ENCODE assay signal across 10 mouse cellular contexts in the genomic region with DNA sequence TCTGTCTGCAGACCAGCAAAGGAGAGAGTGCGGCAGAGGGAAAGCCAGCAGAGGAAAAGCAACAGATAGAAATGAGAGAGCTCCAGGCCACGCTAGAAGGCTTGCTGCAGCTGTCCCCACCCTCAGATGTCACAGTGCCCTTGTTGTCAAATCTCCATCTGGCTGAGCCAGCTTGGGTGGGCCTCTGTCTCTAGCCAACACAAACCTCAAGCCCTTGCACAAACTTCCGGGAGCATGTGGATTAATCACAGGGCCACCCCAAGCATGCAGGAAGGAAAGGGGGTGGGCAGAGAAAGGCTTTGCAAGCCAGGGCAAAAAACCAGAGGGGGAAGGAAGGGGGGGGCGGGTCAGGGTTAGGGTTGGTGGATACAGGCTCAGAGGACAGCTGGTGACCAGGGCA. TPM values are rescaled to one million over a fixed set of nuclear protein-coding genes. Genes with fewer than 3 reads are reported as not detected.
DNase-seq lines count a peak whose midpoint lies in the region; ATAC-seq and TF ChIP-seq lines count a peak whose summit lies in the region.
"Had no signal": no experiment of that assay in that cellular context is flagged by ENCODE, and none has a peak within 500 bp of the region (broad histone marks: within the 10 kb centered on the region; RNA-seq: fewer than 3 reads in every experiment).

No protein-coding gene starts in this region.

- no peak for TF ChIP-seq POLR2A in bone marrow macrophage, adult 2 months (IDR thresholded peaks at IDR 0.05; ENCODE audit: borderline replicate concordance, low read depth, low read length)

- no peaks in the 10 kb centered on the region for H3K36me3 ChIP-seq in lung, embryonic 16.5 days (ENCODE audit: control insufficient read depth, insufficient read depth, low read length)
- H3K36me3 ChIP-seq: limb, embryonic 12.5 days had no signal

- H3K9ac ChIP-seq in lung, embryonic 16.5 days (ENCODE audit: low read length): no peak overlapping the region
- H3K9ac ChIP-seq: limb, embryonic 12.5 days had no signal

- H3K9me3 ChIP-seq in lung, embryonic 16.5 days (ENCODE audit: control insufficient read depth, low read length): no peaks in the 10 kb centered on the region
- H3K9me3 ChIP-seq: limb, embryonic 12.5 days had no signal

- intact Hi-C loops in heart, postnatal 36 days (cut with DNase I): loop anchor here (5.0 kb wide), 1 partner anchor 245 kb away; no protein-coding TSS in a partner anchor

- no peaks in the 10 kb centered on the region for H3K27me3 ChIP-seq in lung, embryonic 16.5 days (ENCODE audit: control insufficient read depth, insufficient read depth, low read depth, low read length)
- H3K27me3 ChIP-seq: limb, embryonic 12.5 days had no signal

- H3K4me2 ChIP-seq in lung, embryonic 16.5 days (ENCODE audit: low read depth, low read length): no peak overlapping the region
- H3K4me2 ChIP-seq: limb, embryonic 12.5 days had no signal

- peak; percentile 42 for DNase-seq in gastrocnemius, postnatal 25 days
- no peak for DNase-seq in gastrocnemius, postnatal 10 days
- DNase-seq in heart, postnatal 36 days: peak; percentile 42 to 44
- DNase-seq in frontal cortex, postnatal 10 days (ENCODE audit: low spot score in 2 of 2): no peak
- DNase-seq in layer of hippocampus, postnatal 25 days (ENCODE audit: extremely low spot score in 1 of 2, low spot score in 1 of 2): no peak
- no peak for DNase-seq in T-cell, adult 2 months (ENCODE audit: low spot score)

- no peak overlapping the region for H3K4me3 ChIP-seq in bone marrow macrophage, adult 2 months (ENCODE audit: insufficient read depth, low read length)
- H3K4me3 ChIP-seq in lung, embryonic 16.5 days (ENCODE audit: low read length): no peak overlapping the region
- H3K4me3 ChIP-seq: limb, embryonic 12.5 days had no signal

- 56% methylated on average over 4 of the region's 4 CpGs for WGBS in lung, embryonic 16.5 days

- TF ChIP-seq CTCF in bone marrow macrophage, adult 2 months (IDR thresholded peaks at IDR 0.05; ENCODE audit: low read depth, low read length): no peak

- H3K4me1 ChIP-seq in bone marrow macrophage, adult 2 months (ENCODE audit: control insufficient read depth, insufficient read depth, low read length): peaks cover 28% of the 10 kb centered on the region
- no peaks in the 10 kb centered on the region for H3K4me1 ChIP-seq in lung, embryonic 16.5 days (replicated peaks; ENCODE audit: control insufficient read depth, insufficient read depth, low read length)

- peak; percentile 73 for ATAC-seq in lung, embryonic 16.5 days (ENCODE audit: low read depth)

- peak overlapping the region; percentile 93 for H3K27ac ChIP-seq in bone marrow macrophage, adult 2 months (ENCODE audit: insufficient read depth, low read depth, low read length)
- H3K27ac ChIP-seq in lung, embryonic 16.5 days (ENCODE audit: low read length): 0 out of 2 replicates have a peak overlapping the region, but pooled peaks have one; percentile 28
- H3K27ac ChIP-seq: limb, embryonic 12.5 days had no signal

RNA-seq across cellular contexts. Expression of a gene that starts 13.4 kb away (rescaled TPM):
- total RNA-seq in gastrocnemius, postnatal 25 days (2021): under 1 TPM; 0.10 to 0.11 TPM
- under 1 TPM; 0.35 to 0.90 TPM for total RNA-seq in gastrocnemius, postnatal 10 days (2021)
- polyA plus RNA-seq in bone marrow macrophage, adult 2 months (2012; ENCODE audit: insufficient read depth, insufficient read length, missing spikeins): 6.3 and 8.1 TPM in 2 replicates
- total RNA-seq in heart, postnatal 36 days (2021): under 1 TPM; 0.60 to 0.86 TPM
- 1.8 and 2.3 TPM in 2 replicates for polyA plus RNA-seq in lung, embryonic 16.5 days (2015; fragmentation: Nextera tagmentation; extraction: Ambion mirVana)
- not detected for total RNA-seq in layer of hippocampus, postnatal 25 days (2021)
- polyA plus RNA-seq: limb, embryonic 12.5 days had no signal

RNA-seq across cellular contexts. Expression of a gene that starts 23.0 kb away (rescaled TPM):
- 1 to 10 TPM; 1.8 to 3.1 TPM for total RNA-seq in gastrocnemius, postnatal 25 days (2021)
- under 1 TPM; 0.65 to 0.75 TPM for total RNA-seq in gastrocnemius, postnatal 10 days (2021)
- 0.25 and 0.47 TPM in 2 replicates for polyA plus RNA-seq in bone marrow macrophage, adult 2 months (2012; ENCODE audit: insufficient read depth, insufficient read length, missing spikeins)
- under 1 TPM; 0.14 to 0.19 TPM for total RNA-seq in heart, postnatal 36 days (2021)
- polyA plus RNA-seq in lung, embryonic 16.5 days (2015; fragmentation: Nextera tagmentation; extraction: Ambion mirVana): 0.28 and 0.35 TPM in 2 replicates
- total RNA-seq in layer of hippocampus, postnatal 25 days (2021): not detected
- total RNA-seq: monocyte, adult 5-6 weeks had no signal

RNA-seq across cellular contexts. Expression of a gene that starts 45.0 kb away (rescaled TPM):
- not detected for total RNA-seq in gastrocnemius, postnatal 25 days (2021)
- total RNA-seq in gastrocnemius, postnatal 10 days (2021): not detected
- not detected in 2 replicates for polyA plus RNA-seq in bone marrow macrophage, adult 2 months (2012; ENCODE audit: insufficient read depth, insufficient read length, missing spikeins)
- total RNA-seq in heart, postnatal 36 days (2021): not detected
- polyA plus RNA-seq in lung, embryonic 16.5 days (2015; fragmentation: Nextera tagmentation; extraction: Ambion mirVana): not detected in 2 replicates
- total RNA-seq in layer of hippocampus, postnatal 25 days (2021): not detected
- total RNA-seq: monocyte, adult 5-6 weeks had no signal
- polyA plus RNA-seq: limb, embryonic 12.5 days had no signal

RNA-seq across cellular contexts. Expression of a gene that starts 58.2 kb away (rescaled TPM):
- total RNA-seq in gastrocnemius, postnatal 25 days (2021): under 1 TPM; 0.08 to 0.11 TPM
- total RNA-seq in gastrocnemius, postnatal 10 days (2021): under 1 TPM in 1 of 2 experiments, not detected in 1; 0.09 TPM
- polyA plus RNA-seq in bone marrow macrophage, adult 2 months (2012; ENCODE audit: insufficient read depth, insufficient read length, missing spikeins): not detected in 2 replicates
- not detected for total RNA-seq in heart, postnatal 36 days (2021)
- polyA plus RNA-seq in lung, embryonic 16.5 days (2015; fragmentation: Nextera tagmentation; extraction: Ambion mirVana): 0.21 and 0.28 TPM in 2 replicates
- total RNA-seq in layer of hippocampus, postnatal 25 days (2021): not detected

Comparison
In these comparisons a context has a peak if more than half of its experiments do, and no peak if none do; other contexts are left out.
1. DNase-seq: peak in gastrocnemius, postnatal 25 days (single experiment) and heart, postnatal 36 days (2 of 2); none in gastrocnemius, postnatal 10 days (single experiment), frontal cortex, postnatal 10 days (0 of 2), layer of hippocampus, postnatal 25 days (0 of 2) and T-cell, adult 2 months (single experiment).